Mouse (Mus musculus) megakaryocyte, embryonic 14.5 days (primary cell): ENCODE data around the gene Cfap65. TPM values are rescaled to one million over a fixed set of nuclear protein-coding genes. Genes with fewer than 3 reads are reported as not detected.

Experiments used
- H3K27me3 ChIP-seq: replicated peaks from 2 replicates; pipeline ENCODE3; 2012; ENCODE audit warnings: inconsistent platforms
- H3K36me3 ChIP-seq: replicated peaks from 2 replicates; pipeline ENCODE3; 2012; ENCODE audit warnings: low read length, inconsistent platforms, mixed read lengths
- H3K4me1 ChIP-seq: 2 replicates; pipeline ENCODE4 v1.6.1; 2012; ENCODE audit warnings: inconsistent platforms
- H3K4me3 ChIP-seq: replicated peaks from 2 replicates; pipeline ENCODE3; 2012; ENCODE audit warnings: moderate library complexity, mild to moderate bottlenecking, inconsistent platforms
- H3K9me3 ChIP-seq: 2 replicates; pipeline ENCODE4 v1.6.1; 2012; ENCODE audit warnings: inconsistent platforms
- FLI1 ChIP-seq: IDR thresholded peaks from 2 replicates; pipeline ENCODE4 v1.6.1; 2012; ENCODE audit warnings: low read length, inconsistent platforms, mixed read lengths
- GATA1 ChIP-seq: IDR thresholded peaks from 3 replicates; pipeline ENCODE4 v1.6.1; 2012; ENCODE audit warnings: mixed read lengths, low read length, inconsistent platforms, borderline replicate concordance
- polyA plus RNA-seq: library from polyadenylated mRNA; stranded (reverse); fragments of >175 nt; gene quantifications from 2 replicates; pipeline ENCODE4 v1.2.3, GENCODE M21; 2012; ENCODE audit warnings: low replicate concordance; ENCODE audit not compliant: insufficient read depth

Cfap65 gene
- polyA plus RNA-seq: 0.02 TPM in 1 of 2 replicates, not detected in the other

DNA sequence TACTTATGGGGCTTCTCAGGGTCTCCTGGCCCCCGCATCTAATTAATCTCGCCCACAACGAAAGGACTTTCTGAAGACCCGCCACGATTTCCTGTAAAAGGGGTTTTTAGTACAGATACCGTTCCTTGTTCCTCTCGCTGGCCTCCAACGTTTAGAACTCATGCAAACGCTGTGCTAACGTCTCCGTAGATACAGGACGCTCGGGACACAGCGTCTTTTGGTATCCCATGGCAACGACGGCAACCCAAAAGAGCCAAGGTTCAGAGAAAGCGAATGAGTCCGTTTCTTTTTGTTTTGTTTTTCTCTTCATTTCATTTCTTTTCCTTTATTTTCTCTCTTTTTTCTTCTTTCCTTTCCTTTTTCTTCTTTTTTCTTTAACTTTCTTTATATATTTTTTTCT is at the start of gene Cfap65:
Gene Cfap65, minus strand, starts transcription at position 198 of the 400 bp plus-strand sequence.
- Histone ChIP-seq H3K36me3 (no peaks in the 10 kb centered on the region), H3K4me3 (no peak within 1 kb of the TSS), H3K27me3 (peaks cover 46% of the 10 kb centered on the region), H3K9me3 (no peaks in the 10 kb centered on the region), H3K4me1 (no peaks in the 10 kb centered on the region)
- no peak for TF ChIP-seq GATA1
- no peak for TF ChIP-seq FLI1

DNA sequence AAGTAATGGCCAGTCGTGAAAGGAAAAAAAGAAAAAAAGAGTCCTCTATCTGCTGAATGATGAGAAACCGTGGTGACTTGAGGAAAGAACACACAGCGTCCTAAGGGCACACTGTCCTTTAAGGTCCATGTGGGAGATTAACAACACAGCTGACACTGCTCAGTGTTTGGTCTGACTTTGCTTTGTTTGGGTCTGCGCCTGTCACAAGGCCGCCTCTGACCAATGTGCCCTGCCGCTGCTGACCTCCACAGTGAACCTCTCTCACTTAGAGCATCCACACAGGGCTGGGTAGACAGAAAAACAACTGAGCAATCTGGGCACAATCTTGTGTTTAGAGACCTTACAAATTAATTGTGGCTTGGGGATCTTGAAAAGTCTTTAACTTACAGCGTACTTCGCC is 41.6 kb upstream of the Cfap65 start:
- peaks cover 22% of the 10 kb centered on the region for H3K27me3 ChIP-seq
- H3K36me3 ChIP-seq: no peaks in the 10 kb centered on the region
- no peaks in the 10 kb centered on the region for H3K4me1 ChIP-seq
- no peak overlapping the region for H3K4me3 ChIP-seq
- TF ChIP-seq GATA1: no peak
- TF ChIP-seq FLI1: no peak
- H3K9me3 ChIP-seq: no peaks in the 10 kb centered on the region

DNA sequence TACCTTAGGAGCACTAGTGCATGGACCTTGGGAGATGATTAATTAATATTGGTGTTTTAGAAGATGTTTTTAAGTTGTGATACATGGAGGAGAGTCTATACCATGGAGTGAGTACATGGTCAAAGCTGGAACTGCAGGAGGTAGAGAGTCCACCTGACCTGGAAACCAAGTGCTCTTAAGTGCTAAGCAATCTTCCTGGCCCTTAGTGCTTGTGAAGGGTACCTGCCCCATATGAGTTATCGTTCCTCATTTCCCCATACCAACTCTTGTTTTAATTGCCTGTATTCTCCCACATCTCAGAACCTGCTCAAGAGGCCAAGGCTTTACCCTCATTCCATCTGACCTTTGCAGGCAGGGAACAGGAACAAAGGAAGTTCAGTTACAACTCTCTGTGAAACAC is 40.5 kb upstream of the Cfap65 start:
- Histone ChIP-seq H3K4me1 (no peaks in the 10 kb centered on the region), H3K27me3 (peaks cover 28% of the 10 kb centered on the region), H3K9me3 (no peaks in the 10 kb centered on the region), H3K36me3 (no peaks in the 10 kb centered on the region), H3K4me3 (no peak overlapping the region)
- TF ChIP-seq FLI1: no peak
- no peak for TF ChIP-seq GATA1

DNA sequence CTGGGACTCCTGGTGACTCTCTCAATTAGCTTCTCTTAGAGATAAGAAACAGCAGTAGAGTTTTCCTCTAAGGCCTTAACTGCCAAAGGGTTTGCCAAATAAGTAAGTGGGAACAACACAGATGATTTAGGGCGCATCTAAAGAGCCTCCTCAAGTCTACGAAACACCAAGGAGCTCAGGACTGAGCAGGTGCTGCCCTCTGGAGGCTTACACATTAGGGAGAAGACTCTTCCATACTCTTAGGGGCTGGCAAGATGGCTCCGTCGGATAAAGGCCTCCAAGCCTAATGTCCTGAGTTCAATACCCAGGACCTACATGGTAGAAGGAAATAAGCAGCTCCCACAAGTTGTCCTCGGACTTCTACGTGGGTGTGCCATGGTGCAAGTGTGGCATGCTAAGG is 38.2 kb upstream of the Cfap65 start:
- TF ChIP-seq GATA1: no peak
- TF ChIP-seq FLI1: no peak
- Histone ChIP-seq H3K27me3 (peaks cover 33% of the 10 kb centered on the region), H3K4me1 (peaks cover 10% of the 10 kb centered on the region), H3K9me3 (no peaks in the 10 kb centered on the region), H3K4me3 (no peak overlapping the region), H3K36me3 (no peaks in the 10 kb centered on the region)

DNA sequence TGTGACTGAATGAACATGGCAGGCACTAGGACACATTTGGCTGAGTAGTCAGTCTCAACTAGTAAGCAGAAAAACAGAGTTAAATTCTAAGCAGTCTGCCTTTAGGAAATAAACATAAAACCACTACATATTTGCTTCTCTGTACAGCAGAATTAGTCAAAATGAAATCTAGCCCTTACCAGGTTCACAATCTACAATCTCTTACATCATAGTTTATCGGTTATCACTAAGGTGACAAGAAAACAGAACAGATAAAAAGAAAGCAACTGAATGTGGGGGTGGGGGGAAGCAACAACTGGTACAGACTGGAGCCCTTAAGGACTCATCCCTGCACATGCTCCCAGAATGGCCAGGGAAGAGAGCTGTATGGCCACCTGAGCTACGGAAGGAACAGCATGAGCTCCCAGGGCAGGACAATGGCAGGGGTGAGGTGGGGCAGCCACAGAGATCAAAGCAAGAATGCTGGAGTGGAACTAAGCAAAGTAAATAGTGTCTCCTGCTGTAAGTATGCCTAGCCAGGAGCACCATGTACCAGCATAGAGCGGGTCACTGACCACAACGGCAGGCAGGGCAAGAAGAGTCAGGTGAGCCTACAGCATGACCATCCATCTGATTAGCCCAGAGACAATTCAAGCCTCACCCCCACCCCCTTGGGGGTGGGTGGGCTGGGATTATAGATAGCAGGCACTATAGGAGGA is 36.1 kb upstream of the Cfap65 start:
- TF ChIP-seq FLI1 (no peak), GATA1 (no peak)
- H3K4me3 ChIP-seq: no peak overlapping the region
- peaks cover 34% of the 10 kb centered on the region for H3K27me3 ChIP-seq
- peaks cover 17% of the 10 kb centered on the region for H3K4me1 ChIP-seq
- no peaks in the 10 kb centered on the region for H3K9me3 ChIP-seq
- H3K36me3 ChIP-seq: no peaks in the 10 kb centered on the region

DNA sequence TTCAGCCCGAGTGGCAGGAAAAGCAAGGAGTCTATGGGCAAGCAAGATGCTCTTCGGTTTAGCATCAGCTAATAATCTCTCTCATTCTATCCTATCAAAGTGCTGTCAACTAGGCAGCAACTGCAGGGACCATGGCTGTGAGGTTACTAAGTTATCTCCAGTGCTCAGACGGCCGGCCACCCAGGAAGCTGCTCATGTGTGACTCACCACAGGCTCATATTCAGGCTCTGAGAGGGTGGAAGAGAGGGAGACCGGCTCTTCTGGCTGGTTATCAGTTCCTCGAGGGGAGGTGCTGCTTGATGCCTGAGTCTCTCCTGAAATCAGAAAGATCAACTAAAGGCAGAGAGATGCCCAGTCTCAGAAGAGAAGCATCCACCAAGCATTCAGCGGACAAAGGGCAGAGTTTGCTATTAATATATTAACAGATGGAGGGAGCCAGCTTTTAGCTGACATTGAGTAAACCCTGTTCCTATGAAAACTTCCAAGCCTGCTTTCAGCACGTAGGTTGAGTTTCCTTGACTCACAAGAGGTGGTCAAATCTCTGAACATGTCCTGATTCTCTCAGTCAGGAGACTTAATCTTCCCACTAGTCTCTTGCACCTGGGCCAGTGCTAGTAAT is 32.7 kb upstream of the Cfap65 start:
- TF ChIP-seq GATA1: no peak
- TF ChIP-seq FLI1: no peak
- Histone ChIP-seq H3K36me3 (no peaks in the 10 kb centered on the region), H3K27me3 (peaks cover 41% of the 10 kb centered on the region), H3K9me3 (no peaks in the 10 kb centered on the region), H3K4me3 (no peak overlapping the region), H3K4me1 (peaks cover 17% of the 10 kb centered on the region)

DNA sequence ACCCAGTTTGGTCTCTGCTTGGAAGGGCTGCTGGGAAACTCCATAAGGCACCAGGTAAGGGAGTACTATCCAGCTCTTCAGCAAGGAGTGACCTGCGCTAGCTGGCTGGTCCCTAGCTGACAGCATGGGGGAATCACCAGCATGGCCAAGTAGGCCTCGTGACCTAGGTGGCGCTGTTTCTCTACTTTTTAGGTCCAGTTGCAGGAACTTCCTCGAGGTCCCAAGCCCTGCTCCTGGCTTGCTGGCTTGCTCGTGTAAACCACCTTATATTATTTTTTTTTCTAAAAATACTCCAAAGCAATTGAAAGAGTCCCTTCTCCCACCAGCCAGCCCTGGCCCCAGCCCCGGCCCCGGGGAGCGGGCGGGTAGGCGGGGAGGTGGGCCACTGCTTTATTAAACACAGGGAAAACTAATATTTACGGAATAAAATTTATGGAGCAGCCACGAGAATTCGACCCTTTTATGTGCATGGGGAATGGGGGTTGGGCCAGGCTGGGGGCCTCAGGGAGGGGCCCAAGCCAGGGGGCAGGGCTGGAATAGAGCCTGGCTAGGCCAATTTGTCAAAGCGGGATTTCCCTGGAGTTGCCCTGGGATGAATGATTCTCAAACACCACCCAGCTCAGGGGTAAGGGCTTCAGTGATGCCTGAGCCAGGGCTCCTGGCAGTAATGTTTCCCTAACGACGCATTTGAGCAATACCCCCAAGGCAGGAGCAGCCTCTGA is 29.3 kb upstream of the Cfap65 start:
- Histone ChIP-seq H3K36me3 (no peaks in the 10 kb centered on the region), H3K27me3 (peaks cover 44% of the 10 kb centered on the region), H3K4me1 (peaks cover 17% of the 10 kb centered on the region), H3K9me3 (no peaks in the 10 kb centered on the region), H3K4me3 (no peak overlapping the region)
- no peak for TF ChIP-seq FLI1
- no peak for TF ChIP-seq GATA1

DNA sequence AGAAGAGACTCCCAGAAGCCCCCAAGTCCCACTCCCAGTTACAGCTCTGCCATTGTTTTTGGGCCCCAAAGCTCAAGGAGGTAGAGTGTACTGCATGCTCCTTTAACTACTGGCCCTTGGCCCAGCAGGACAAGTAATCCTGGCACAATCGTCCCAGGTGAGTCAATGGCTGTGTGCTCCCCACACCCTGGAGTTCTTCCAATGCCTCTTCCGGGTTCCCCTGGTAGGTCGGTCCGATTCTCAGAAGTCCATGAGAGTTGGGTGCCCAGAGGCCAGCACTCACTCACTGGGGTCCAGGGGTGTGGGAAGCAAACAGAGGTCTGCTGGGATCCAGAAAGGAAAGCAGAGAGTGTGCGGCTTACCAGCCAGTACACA is 27.4 kb upstream of the Cfap65 start:
- Histone ChIP-seq H3K36me3 (no peaks in the 10 kb centered on the region), H3K4me3 (no peak overlapping the region), H3K9me3 (no peaks in the 10 kb centered on the region), H3K4me1 (peaks cover 2% of the 10 kb centered on the region), H3K27me3 (peaks cover 49% of the 10 kb centered on the region)
- TF ChIP-seq FLI1: no peak
- TF ChIP-seq GATA1: no peak

DNA sequence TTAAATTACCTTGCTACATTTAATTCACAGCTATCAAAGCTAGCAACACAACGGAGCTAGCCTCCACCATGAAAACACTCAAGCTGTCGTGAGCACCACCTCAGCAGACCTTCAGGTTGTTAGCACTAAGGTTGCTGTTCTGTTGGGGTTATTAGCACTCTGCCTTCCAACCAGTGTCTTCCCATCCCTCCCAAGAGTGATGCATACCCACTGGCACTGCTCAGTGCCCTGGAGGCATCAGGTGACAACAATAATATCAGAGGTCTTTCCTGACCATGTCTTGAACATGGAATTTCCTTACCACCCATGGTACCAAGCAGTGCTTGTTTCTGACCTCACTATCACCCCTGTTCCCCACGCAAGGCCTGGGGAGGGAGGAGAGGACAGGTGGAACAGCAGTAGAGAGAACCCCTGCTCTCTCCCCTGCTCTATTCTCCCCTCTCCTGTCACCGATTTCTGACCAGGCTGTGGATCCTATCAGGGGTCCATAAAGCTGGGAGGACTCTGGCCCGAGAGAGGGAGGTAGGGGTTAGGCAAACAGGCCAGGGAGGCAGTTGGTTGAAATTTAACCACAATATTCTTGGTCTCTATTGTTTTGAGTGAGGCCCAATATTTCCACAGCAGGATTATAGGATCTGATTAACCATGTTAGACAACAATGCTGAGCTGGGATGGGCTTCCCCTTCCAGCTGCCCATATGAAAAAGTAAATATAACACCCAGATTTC is 26.9 kb upstream of the Cfap65 start:
- Histone ChIP-seq H3K9me3 (no peaks in the 10 kb centered on the region), H3K4me1 (no peaks in the 10 kb centered on the region; the same call in 1 of the 2 replicates), H3K36me3 (no peaks in the 10 kb centered on the region), H3K27me3 (peaks cover 51% of the 10 kb centered on the region), H3K4me3 (no peak overlapping the region)
- TF ChIP-seq FLI1 (no peak), GATA1 (no peak)

DNA sequence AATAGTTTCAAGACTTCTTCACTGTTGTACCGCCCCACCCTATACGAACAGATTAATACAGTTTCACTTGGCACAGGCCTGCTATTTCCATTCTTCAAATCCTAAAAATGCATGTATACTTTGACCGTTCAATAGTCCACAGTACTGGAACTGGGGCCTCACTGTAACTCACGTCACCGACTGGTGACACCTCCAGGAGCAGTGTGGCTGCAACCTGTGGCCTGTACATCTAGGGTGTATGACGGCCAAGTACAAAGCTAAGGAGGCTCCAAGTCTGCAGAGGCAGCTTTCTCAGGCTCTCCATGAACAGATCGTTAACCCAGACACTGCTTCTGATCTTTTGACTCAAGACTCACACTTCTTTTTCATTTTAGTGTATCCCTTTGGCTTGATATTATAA is 26.3 kb upstream of the Cfap65 start:
- no peak for TF ChIP-seq FLI1
- no peak for TF ChIP-seq GATA1
- peaks cover 56% of the 10 kb centered on the region for H3K27me3 ChIP-seq
- H3K9me3 ChIP-seq: no peaks in the 10 kb centered on the region
- no peak overlapping the region for H3K4me3 ChIP-seq
- no peaks in the 10 kb centered on the region for H3K36me3 ChIP-seq
- H3K4me1 ChIP-seq: no peaks in the 10 kb centered on the region; the same call in 1 of the 2 replicates
